Mouse (Mus musculus) MEL (cell line): ENCODE data around the gene Hhex.

Source experiments
- CTCF ChIP-seq, 3 experiments: IDR thresholded peaks in 2 of 3; conservative IDR thresholded peaks in 1 of 3; 2 replicates each; pipeline ENCODE4 v1.5.1; 2011 to 2012; ENCODE audit warnings: low read length in 3 of 3, low read depth in 2 of 3, mild to moderate bottlenecking in 2 of 3, improper control_type of control experiment in 1 of 3, inconsistent platforms in 1 of 3, mixed read lengths in 1 of 3, moderate library complexity in 1 of 3; ENCODE audit not compliant: control insufficient read depth in 1 of 3, insufficient read depth in 1 of 3, poor library complexity in 1 of 3, severe bottlenecking in 1 of 3
- POLR2A ChIP-seq, 2 experiments: IDR thresholded peaks; 2 replicates each; pipeline ENCODE4 v1.6.1; 2011 to 2012; ENCODE audit warnings: low read length in 2 of 2, mild to moderate bottlenecking in 2 of 2, control low read depth in 1 of 2, improper control_type of control experiment in 1 of 2, low read depth in 1 of 2, moderate library complexity in 1 of 2; ENCODE audit not compliant: control insufficient read depth in 1 of 2, insufficient read depth in 1 of 2, poor library complexity in 1 of 2
- SMC3 ChIP-seq: IDR thresholded peaks from 2 replicates; pipeline ENCODE4 v1.6.1; 2011; ENCODE audit warnings: low read depth, low read length, improper control_type of control experiment
- TAL1 ChIP-seq: IDR thresholded peaks from 2 replicates; pipeline ENCODE4 v1.6.1; 2012; ENCODE audit warnings: mild to moderate bottlenecking, inconsistent platforms, low read length, moderate library complexity, mixed read lengths

DNA sequence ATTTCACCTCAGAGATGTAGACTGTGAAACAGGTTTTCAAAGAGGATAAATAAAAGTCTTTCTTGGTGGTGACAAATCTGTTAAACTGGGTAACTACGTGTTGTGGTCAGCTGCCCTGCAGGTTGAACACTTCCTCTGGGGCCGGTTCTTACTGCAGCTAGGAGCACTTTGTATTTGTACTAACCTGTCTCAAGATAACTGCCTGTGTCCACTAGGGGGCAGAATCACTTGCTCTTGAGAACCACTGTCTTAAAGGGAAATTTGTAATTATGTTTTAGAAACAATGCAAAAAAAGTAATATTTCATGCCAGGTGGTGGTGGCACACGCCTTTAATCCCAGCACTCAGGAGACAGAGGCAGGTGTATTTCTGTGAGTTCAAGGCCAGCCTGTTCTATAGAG, 15.0 kb upstream of the Hhex start:
- TF ChIP-seq CTCF (IDR thresholded peaks at IDR 0.05 in 2 of 3, conservative IDR thresholded peaks at IDR 0.05 in 1 of 3; ENCODE audit: control insufficient read depth in 1 of 3, insufficient read depth in 1 of 3, low read depth in 2 of 3, low read length in 3 of 3, poor library complexity in 1 of 3, severe bottlenecking in 1 of 3) (peak; percentile 22 to 80 (median 75); a peak in 5 of 6 replicates), POLR2A (IDR thresholded peaks at IDR 0.05; ENCODE audit: control insufficient read depth in 1 of 2, insufficient read depth in 1 of 2, low read depth in 1 of 2, low read length in 2 of 2, poor library complexity in 1 of 2) (no peak), TAL1 (no peak), SMC3 (peak; percentile 76)
